Mouse (Mus musculus) gastrocnemius, adult 2 months (tissue): ENCODE data around the gene Chml. TPM values are rescaled to one million over a fixed set of nuclear protein-coding genes. Genes with fewer than 3 reads are reported as not detected.

ENCODE experiments used
- DNase-seq: peaks from one replicate; pipeline ENCODE4 v3.0.0; 2022
- H3K27ac ChIP-seq: fragments of 200-600 bp; 2 replicates; pipeline ENCODE4 v1.8.1; 2022; ENCODE audit warnings: mild to moderate bottlenecking
- H3K4me3 ChIP-seq: fragments of 200-600 bp; 2 replicates; pipeline ENCODE4 v1.8.1; 2022; ENCODE audit warnings: mild to moderate bottlenecking, moderate library complexity
- CTCF ChIP-seq: fragments of 200-600 bp; IDR thresholded peaks from 2 replicates; pipeline ENCODE4 v1.8.1; 2022; ENCODE audit warnings: antibody characterized with exemption, mild to moderate bottlenecking, moderate library complexity
- intact Hi-C: fragments of 180-260 bp; cut with DNase I; formaldehyde crosslinking; loops from one replicate; pipeline ENCODE4 v1.15.1; 2025
- total RNA-seq, 2 experiments: library from RNA; stranded (reverse); gene quantifications; 2 replicates each; pipeline ENCODE4 v1.2.3; 2021

The Chml gene
- total RNA-seq, 2 experiments from 2014 or later = 3.0 to 3.4 TPM

DNA sequence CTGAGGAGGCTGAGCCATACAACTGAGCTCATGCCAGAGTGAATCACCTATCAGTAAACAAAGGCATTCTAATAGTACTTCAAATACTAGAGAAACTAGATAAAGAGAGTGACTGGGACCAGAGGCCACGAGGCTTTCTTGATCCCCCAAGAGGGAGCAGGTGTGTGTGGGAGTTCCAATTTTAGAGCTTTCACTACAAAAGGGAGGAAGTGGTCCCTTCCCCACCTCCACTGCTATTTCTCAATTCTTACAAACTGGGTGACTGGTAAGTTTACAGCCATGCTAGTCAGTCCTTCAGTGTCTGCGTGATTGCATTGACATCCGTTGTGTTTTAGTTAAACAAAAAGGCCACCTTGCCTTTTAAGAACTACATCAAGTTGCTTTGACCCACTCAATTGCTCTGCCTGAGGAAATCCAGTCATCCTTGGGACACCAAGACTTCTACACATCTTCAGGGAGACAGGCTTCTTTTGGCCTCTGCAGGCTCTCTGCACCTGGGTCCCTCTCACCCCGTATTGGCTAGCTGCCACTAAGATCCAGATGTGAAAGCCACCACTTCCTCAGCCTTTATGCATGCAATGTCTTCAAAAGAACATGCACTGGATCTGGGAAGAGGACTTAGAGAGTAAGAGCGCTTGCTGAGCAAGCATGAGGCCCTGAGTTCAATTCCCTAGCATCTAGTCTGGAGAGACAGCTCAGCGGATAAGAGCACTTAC, 52.1 kb downstream of the Chml start:
- no peak overlapping the region for H3K27ac ChIP-seq
- intact Hi-C loops = no loop called here

DNA sequence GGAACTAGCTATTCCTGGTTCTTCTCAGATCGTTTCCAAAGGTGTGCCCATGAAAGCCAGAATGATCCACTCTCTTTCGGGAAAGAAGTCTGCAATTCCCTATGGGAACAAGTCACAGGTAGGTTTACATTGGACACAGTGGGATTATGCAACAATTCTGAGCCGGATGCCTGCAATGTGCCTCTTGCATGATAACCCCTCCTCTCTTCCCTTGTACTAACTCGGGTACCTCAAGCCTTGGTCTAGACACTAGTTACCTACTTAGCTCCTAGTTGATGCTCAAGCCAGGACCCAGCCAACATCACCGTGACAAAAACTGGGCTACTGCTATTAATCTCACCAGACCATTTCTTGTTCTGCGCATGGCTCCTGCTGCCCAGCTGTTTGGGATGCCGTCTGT, 53.6 kb downstream of the Chml start:
- Histone ChIP-seq H3K27ac (no peak overlapping the region), H3K4me3 (no peak overlapping the region)
- no peak for DNase-seq
- TF ChIP-seq CTCF = no peak
- intact Hi-C loops = no loop called here

More for the DNA sequence above, 52.1 kb downstream of the Chml start:
- no peak for DNase-seq
- TF ChIP-seq CTCF = no peak
- no peak overlapping the region for H3K4me3 ChIP-seq

- intact Hi-C loops = no loop called here
- Histone ChIP-seq H3K27ac (no peak overlapping the region), H3K4me3 (no peak overlapping the region)
- DNase-seq = no peak
- TF ChIP-seq CTCF = no peak
These were observed 55.0 kb downstream of the Chml start for GRCm38 (mm10) chr1:175637677-175638076.

- intact Hi-C loops = no loop called here
- no peak for TF ChIP-seq CTCF
- Histone ChIP-seq H3K4me3 (no peak overlapping the region), H3K27ac (no peak overlapping the region)
- no peak for DNase-seq
These were observed 60.2 kb downstream of the Chml start for GRCm38 (mm10) chr1:175632470-175632869.

Other genes starting within 250 kb of the Chml start
- under 1 TPM in 1 of 2 experiments, not detected in 1; 0.17 TPM for gene Rgs7, start 200.4 kb downstream of the Chml start, total RNA-seq
- under 1 TPM in 1 of 2 experiments, not detected in 1; 0.15 TPM for gene Kmo, start 72.5 kb downstream of the Chml start, total RNA-seq
- 100 to 1,000 TPM; 231 to 325 TPM for gene Fh1, start 67.3 kb downstream of the Chml start, total RNA-seq
- 1 to 10 TPM; 2.5 to 3.8 TPM for gene Opn3, start 125 bp downstream of the Chml start, total RNA-seq
- gene Wdr64, start 5.7 kb upstream of the Chml start, total RNA-seq = not detected
- gene Exo1, start 187.7 kb upstream of the Chml start, total RNA-seq = not detected
- gene Gm38100, start 227.4 kb upstream of the Chml start, total RNA-seq = not detected